Mouse (Mus musculus): ENCODE results near the gene Mrm1. TPM values are rescaled to one million over a fixed set of nuclear protein-coding genes. Genes with fewer than 3 reads are reported as not detected.

Mrm1 gene
- total RNA-seq, 2 experiments from 2014 or later = 7.9 to 13.3 TPM

DNA sequence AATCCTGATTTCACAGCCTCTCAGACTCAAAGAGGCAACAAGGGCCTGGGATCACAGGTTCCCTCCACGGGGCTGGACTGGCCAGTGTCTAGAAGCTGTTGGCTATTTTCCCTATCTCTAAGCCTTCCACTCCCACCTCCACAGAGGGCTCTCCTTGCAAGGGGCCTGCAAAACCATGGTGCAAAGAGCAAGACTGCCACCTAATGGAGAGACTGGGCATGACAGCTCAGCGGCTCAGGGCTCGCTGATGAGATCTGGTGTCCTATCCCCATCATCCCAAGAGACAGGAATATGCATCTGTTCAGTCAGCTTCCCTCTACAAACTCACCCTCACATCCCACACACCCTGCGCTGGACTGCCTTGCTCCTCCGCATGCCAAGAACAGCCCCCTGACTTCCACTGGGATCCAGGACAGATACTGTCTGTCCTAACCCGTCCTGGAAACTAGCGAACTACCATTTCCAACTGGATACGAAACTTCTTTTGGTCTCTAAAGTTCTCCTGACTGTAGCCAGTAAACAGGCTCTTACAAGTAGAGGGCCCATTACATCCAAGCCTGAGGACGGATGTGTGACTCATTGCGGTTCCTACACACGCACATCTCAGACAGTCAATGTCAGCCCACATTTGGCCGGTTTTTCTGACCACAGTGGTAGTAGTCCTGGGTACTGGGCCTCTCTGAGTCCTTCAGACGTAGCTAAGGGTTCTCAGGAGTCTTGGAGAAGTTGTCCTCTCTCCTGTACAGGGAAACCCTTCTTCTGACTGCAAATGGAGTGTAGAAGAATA is 5.4 kb downstream of the Mrm1 start:
- DNase-seq = peak; percentile 70 to 75

DNA sequence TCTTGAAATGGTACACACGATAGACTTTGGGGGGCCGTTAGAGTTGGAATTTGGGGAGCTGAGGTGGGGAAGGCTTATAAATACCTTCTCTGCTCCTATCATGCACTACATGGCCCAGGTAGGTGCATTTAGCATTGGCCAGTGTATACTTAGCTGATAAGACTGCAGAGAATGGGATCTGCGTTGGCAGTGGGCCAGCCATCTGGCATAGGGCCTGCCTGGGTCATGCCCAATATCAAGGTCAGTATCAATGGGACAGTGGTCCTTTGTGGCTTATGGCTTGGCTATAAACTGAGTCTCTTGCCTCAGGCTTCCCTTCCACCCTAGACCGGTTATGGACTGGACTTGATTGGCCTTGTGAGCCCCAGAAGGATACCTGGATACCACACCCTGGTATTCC is 14.9 kb downstream of the Mrm1 start:
- DNase-seq = no peak

DNA sequence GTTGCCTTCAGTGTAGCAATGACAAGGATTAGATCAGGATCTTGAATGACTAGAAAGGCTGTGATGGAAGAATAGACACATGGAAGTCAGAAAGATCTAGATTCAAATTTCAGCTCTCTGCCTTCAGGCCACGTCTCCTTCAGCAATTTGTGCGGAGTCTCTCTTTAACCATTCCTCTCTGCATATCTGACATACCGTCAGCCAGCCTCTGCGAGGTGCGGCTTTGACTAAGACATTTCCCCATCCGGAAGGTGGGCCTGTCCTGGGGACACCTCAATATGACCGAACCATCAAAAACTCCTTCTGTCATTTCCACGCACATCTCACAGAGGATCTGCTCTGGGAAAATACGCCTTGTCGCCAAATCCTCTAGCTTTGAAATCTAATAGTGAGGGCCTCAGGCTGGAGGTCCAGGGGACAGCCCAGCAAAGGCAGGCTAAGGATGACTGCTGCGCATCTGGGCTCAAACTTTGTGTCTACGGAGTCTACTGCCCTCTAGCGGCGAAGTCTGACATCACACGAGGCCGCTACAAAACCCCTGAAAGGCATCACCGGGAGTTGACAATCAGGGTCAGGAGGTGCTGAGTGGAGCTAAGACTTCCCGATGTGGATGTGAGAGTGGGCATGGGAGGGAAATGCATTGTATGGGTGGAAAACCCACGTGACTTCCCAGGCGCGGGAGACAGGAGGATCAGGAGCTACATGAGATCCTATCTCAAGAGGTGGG is 21.5 kb downstream of the Mrm1 start:
- peak; percentile 56 to 60 for DNase-seq

DNA sequence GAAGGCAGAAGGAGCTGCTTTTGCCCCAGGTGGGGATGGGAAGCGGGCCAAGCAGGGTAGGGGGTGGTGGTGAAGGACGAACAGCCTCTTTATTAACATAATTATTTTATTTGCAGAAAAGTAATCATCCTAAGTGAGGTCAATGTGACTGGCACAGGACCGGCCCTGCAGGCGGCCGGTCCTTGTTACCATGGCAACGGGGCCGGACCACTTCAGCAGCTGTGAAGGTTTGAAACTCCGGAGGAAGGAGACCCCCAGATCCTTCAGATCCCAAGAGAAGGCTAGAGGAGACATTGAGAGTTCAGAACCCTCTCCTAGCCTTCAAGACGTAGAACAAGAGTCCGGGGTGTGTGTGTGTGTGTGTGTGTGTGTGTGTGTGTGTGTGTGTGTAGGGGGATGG is 22.3 kb downstream of the Mrm1 start:
- no peak for DNase-seq

DNA sequence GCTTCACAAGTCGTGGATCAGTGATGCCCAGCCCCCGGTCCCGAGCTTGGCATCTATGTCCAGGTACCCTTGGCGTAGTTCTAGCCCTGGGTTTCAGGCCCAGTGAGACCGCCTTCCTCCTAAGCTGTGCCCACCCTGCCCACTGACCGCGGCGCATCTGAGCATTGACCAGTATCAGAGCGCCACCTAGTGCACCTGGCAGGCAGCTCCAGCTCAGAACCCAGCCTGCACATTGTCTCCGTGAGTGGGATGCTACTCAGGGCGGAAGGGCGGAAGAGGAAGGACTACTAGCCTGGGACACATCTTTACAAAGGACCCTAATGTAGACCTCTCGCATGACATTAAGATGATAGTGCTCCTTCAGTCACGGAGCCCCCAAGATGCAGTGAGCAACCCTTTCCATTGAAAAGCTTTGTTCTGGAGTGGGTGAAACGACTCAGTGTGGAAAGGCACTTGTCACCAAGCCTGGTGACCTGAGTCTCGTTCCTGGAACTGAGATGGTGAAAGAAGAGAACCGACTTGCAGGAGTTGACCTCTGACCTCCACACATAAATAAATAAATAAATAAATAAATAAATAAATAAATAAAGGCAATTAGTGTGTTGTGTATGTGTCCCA is 24.7 kb downstream of the Mrm1 start:
- DNase-seq = peak; percentile 70 to 77

DNA sequence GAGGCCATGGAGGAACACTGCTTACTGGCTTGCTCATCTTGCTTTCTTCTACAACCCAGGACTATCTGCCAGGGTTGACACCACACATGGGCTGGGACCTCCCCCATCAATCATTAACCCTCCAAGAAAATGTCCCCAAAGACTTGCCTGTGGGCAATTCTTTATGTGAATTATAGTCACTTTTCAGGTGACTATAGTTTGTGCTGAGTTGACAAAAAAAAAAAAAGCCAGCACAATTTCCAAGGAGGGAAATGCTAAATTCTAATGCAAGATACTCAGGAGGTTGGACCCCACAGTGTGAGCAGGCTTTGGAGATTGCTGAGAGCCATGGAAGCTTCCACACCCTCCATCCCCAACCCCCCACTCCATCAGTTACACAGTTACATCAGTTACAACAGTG is 25.8 kb downstream of the Mrm1 start:
- DNase-seq = no peak

DNA sequence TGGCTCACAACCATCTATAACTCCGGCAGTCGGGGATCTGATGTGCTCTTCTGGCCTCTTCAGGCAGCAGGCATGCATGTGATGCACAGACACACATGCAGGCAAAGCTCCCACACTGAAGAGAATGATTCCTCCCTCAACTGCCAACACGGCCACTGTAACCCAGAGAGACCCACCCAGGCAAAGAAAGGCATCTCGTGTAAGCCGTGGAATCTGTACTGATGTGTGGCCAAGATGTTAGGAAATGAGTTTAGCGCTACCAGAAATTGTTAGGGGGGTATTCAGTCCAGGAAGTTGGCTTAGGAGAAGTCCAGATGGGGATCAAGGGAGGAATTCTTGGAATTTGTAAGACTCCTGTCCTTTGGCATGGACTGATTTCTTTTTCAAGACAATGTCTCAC is 28.9 kb downstream of the Mrm1 start:
- DNase-seq = no peak

DNA sequence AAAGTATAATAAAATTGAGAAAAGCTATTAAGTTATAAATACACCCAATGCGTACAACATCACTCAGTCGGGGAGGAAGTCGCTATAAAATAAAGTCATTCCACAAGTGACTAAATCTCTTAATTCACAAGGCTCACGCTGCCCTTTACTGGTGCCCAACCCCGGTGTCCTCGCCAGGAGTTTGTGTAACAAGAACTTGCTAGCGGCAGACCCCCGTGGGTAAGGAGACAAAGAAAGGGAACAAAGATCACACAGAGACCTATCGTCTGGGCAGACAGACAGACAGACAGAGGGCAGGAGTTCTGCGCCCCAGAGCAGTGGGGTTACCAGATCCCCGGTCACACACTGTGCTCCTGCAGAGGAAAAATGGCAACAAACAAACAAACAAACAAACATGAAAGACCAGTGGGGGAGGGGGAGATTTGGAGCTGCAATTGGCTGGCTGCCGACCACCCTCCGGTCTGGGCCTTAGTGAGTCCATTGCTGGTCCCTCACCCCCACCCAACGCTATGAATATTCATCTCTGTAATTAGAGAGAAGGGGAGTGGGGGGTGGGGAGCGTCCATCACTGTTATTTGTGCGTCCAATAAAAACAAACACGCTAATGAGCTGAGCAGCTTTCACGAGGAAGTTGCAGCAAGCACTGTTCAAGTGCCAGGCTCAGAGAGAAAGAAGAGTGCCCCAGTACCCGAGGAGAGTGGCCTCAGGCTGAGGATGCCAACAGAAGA is 39.0 kb downstream of the Mrm1 start:
- DNase-seq = no peak

DNA sequence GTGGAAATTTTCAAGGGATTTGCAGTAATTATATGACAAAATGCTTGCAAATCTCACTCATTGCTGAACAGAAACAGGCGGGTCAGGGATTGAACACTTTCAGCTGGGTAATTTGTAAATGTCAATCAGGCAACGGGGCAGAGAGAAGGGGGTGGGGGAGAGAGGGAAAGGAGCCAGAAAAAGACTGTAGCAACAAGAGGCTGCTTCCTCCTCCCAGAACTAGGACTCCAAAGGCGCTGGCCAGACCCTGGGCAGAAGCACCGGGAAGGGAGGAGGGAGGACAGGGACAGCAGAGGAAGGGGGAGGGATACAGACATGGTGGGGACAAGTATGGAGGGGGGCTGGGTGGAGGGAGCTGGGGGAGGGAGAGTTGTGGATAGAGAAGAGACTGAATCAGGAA is 43.8 kb downstream of the Mrm1 start:
- no peak for DNase-seq

DNA sequence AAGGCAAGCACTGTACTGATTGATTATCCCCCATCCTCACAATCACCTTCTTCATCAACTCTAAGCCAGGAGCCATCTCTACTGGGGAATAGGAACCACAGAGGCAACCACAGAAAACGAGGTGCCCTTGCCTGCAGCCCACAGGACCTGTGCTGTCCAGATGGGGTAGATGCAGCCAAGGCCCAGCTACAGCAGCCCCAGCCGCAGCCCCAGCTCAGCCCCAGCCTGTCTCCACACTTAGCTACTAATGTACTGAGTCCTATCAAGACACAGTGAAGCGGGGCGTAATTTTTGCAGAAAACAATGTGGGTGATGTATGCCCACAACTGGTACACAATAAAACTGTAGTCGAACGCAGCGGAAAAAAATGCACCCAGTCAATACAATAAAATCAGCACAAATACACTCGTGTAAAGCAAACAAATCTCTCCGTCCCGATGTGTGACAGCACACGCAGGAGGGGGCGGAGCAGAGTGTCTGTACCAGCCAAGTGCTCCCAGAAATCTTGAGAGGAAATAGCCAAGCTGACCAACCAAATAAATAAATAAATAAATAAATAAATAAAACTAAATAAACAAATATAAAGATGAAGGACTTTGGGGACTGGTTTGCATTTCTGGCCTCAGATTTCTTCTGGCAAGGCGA is 44.3 kb downstream of the Mrm1 start:
- DNase-seq = no peak

DNA sequence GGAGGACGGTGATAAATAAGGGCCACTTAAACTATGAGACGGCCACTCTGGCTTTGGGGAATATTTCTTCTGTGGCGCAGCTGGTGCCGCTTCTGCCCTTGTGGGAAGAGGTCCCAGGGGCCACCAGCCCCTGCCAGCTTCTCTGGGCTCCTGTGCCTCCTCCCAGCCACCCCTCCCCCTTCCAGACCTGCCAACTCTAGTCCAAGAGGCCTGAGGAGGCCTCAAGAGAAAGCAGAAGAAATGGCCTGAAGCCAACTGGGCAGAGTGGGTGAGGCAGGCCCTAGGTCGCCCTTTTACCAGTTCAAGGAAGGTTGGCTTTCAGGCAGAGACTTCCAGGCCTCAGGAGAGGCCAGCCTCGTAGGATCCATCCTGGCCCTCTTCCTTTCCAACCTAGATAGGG is 51.4 kb downstream of the Mrm1 start:
- no peak for DNase-seq

DNA sequence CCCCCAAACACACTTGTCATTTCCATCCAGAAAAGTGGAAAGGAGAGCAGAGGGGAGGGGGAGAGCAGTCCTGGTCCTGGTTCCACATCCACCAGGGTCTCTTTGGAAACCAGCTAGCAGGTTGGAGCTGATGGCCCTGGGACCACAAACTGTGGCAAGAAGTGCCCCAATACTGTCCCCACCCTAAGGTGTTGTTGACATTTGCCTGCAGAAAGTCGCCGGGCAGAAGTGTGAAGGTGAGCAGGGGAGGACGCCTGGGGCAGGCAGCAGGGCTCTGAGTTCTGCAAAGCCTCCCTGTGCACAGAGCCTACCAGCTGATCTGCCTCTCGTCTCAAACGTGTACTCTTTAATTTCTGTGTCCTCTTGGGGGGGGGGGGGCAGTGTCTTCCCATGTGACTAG is 54.2 kb downstream of the Mrm1 start:
- DNase-seq = no peak

DNA sequence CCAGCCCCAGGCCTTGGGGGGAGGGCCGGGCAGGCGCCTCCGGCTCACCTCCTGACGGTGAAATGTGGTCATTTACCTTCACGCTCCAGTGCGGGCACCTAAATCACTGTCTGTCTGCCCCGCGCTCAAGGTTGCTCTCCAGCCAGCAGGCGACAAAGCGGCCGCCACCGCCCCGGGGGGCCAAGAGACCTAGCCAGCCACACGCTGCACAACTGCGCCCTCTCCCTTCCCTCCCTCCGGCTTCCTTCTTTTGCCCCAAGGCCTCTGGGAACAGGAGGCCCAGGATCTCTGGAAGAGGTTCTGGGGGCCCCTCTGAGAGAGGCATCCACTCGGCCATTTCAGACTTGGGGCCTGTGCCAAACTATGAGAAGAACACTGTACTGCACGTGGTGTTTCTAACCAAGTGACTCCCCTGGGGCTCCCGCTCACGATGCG is 54.8 kb downstream of the Mrm1 start:
- no peak for DNase-seq

DNA sequence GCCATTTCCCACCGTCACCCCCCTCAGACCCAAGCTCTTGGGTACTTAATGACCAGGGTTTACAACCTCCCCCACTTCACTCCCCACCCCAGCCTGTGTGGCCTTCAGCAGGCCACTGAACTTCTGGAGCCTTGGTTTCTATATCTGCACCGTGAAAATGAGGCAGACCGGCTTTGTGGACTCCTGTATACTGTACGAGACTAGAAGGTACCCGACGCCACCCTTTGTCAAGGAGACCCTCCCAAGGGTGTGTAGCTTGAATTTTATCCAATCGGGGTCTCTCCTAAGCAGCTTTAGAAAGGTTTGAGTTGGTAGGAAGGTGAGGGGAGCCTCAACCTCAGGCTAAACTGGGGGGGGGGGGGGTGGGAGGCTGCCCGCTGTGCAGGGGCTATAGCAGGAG is 55.2 kb downstream of the Mrm1 start:
- DNase-seq = no peak

Other genes starting within 250 kb of the Mrm1 start
- 1 to 10 TPM; 5.3 to 7.6 TPM for gene Dhrs11, start 9.5 kb upstream of the Mrm1 start, total RNA-seq (2021)
- gene Ggnbp2, start 51.3 kb upstream of the Mrm1 start, total RNA-seq (2021) = 10 to 100 TPM; 82.3 to 84.1 TPM
- 1 to 10 TPM; 7.0 to 8.6 TPM for gene Myo19, start 60.6 kb upstream of the Mrm1 start, total RNA-seq (2021)
- 1 to 10 TPM; 8.2 to 8.4 TPM for gene Pigw, start 60.8 kb upstream of the Mrm1 start, total RNA-seq (2021)
- gene Znhit3, start 96.9 kb upstream of the Mrm1 start, total RNA-seq (2021) = 10 to 100 TPM; 31.3 to 33.7 TPM
- gene Car4, start 138.3 kb upstream of the Mrm1 start, total RNA-seq (2021) = 10 to 100 TPM; 81.8 to 83.1 TPM